Mouse (Mus musculus) granulocyte monocyte progenitor cell, adult 5-6 weeks (primary cell): ENCODE data around the gene Ostf1. TPM values are rescaled to one million over a fixed set of nuclear protein-coding genes. Genes with fewer than 3 reads are reported as not detected.
"Not testable (repeated sequence)": the region's sequence is repeated elsewhere in the genome, so short reads cannot be mapped to it uniquely, and the experiment has no call there.

Experiments
- ATAC-seq: replicated peaks from 2 replicates; pipeline ENCODE4 v1.8.0; 2016; ENCODE audit warnings: mild to moderate bottlenecking, moderate TSS enrichment, inconsistent platforms; ENCODE audit not compliant: poor library complexity, severe bottlenecking
- total RNA-seq, 2 experiments: library from RNA; stranded (forward) in 1 of 2; stranded (reverse) in 1 of 2; fragments of 200-712, 200-1000 nt in 1 of 2; fragments of >200 nt in 1 of 2; fragmentation: Nextera tagmentation in 1 of 2; gene quantifications; 2 replicates each; pipeline ENCODE4 v1.2.3; 2014 to 2017

Gene Ostf1
- total RNA-seq, 2 experiments from 2014 or later, result 139 to 230 TPM

- ATAC-seq, result peak; percentile 79
These were observed 28.6 kb downstream of the Ostf1 start for GRCm38 (mm10) chr19:18603011-18603410.

GRCm38 (mm10) chr19:18600611-18601010 is 31.0 kb downstream of the Ostf1 start:
- no peak for ATAC-seq

GRCm38 (mm10) chr19:18599650-18600049 is 32.0 kb downstream of the Ostf1 start:
- ATAC-seq, result no peak

- no peak for ATAC-seq
These were observed 32.6 kb downstream of the Ostf1 start for GRCm38 (mm10) chr19:18599051-18599450.

GRCm38 (mm10) chr19:18598265-18598926 is 33.2 kb downstream of the Ostf1 start:
- ATAC-seq, result no peak

- no peak for ATAC-seq
These were observed 33.9 kb downstream of the Ostf1 start for GRCm38 (mm10) chr19:18597772-18598171.

- ATAC-seq, result no peak
These were observed 34.7 kb downstream of the Ostf1 start for GRCm38 (mm10) chr19:18596876-18597275.

GRCm38 (mm10) chr19:18593722-18594121 is 37.9 kb downstream of the Ostf1 start:
- ATAC-seq, result no peak

- ATAC-seq, result no peak
These were observed 38.7 kb downstream of the Ostf1 start for GRCm38 (mm10) chr19:18592919-18593318.

GRCm38 (mm10) chr19:18590942-18591354 is 40.7 kb downstream of the Ostf1 start:
- ATAC-seq, result peak; percentile 85

GRCm38 (mm10) chr19:18590234-18590633 is 41.4 kb downstream of the Ostf1 start:
- ATAC-seq, result no peak

- no peak for ATAC-seq
These were observed 42.3 kb downstream of the Ostf1 start for GRCm38 (mm10) chr19:18589276-18589675.

- not testable (repeated sequence) for ATAC-seq
These were observed 42.8 kb downstream of the Ostf1 start for GRCm38 (mm10) chr19:18588801-18589200.

GRCm38 (mm10) chr19:18588243-18588642 is 43.4 kb downstream of the Ostf1 start:
- no peak for ATAC-seq

GRCm38 (mm10) chr19:18587118-18587517 is 44.5 kb downstream of the Ostf1 start:
- ATAC-seq, result no peak

GRCm38 (mm10) chr19:18584621-18585020 is 47.0 kb downstream of the Ostf1 start:
- ATAC-seq, result no peak

- ATAC-seq, result no peak
These were observed 47.9 kb downstream of the Ostf1 start for GRCm38 (mm10) chr19:18583706-18584105.

- peak; percentile 73 for ATAC-seq
These were observed 48.7 kb downstream of the Ostf1 start for GRCm38 (mm10) chr19:18582887-18583286.

- ATAC-seq, result no peak
These were observed 49.4 kb downstream of the Ostf1 start for GRCm38 (mm10) chr19:18582226-18582625.

- ATAC-seq, result no peak
These were observed 50.6 kb downstream of the Ostf1 start for GRCm38 (mm10) chr19:18581046-18581445.

- peak; percentile 20; the same call in 1 of the 2 replicates for ATAC-seq
These were observed 52.6 kb downstream of the Ostf1 start for GRCm38 (mm10) chr19:18579012-18579358.

- ATAC-seq, result peak; percentile 58
These were observed 53.2 kb downstream of the Ostf1 start for GRCm38 (mm10) chr19:18578216-18579011.
